Mouse (Mus musculus) CD4-positive, CD25-positive, alpha-beta regulatory T cell (primary cell): ENCODE results near the gene Ky. TPM values are rescaled to one million over a fixed set of nuclear protein-coding genes. Genes with fewer than 3 reads are reported as not detected.

Source experiments
- polyA plus RNA-seq: library from polyadenylated mRNA; unstranded; fragments of 100-300 nt; shearing (Covaris generic); gene quantifications from one replicate; pipeline ENCODE4 v1.2.1, GENCODE M21; 2017

The Ky gene
- 0.43 TPM for polyA plus RNA-seq

GRCm38 (mm10) chr9:102505700-102506585, at the start of gene Ky:
Gene Ky (plus strand): TSS chr9:102505750.

Other genes starting within 250 kb of the Ky start
- gene Ephb1, start 151.1 kb upstream of the Ky start, polyA plus RNA-seq = not detected
- 89.2 TPM for gene Anapc13, start 120.5 kb downstream of the Ky start, polyA plus RNA-seq
- 59.6 TPM for gene Cep63, start 120.8 kb downstream of the Ky start, polyA plus RNA-seq
- gene Amotl2, start 210.9 kb downstream of the Ky start, polyA plus RNA-seq = 0.16 TPM